Mouse (Mus musculus) brain, embryonic 14.5 days (tissue): ENCODE results near the gene Rmdn3.

ENCODE experiments used
- CTCF ChIP-seq: fragments of 200-500 bp; IDR thresholded peaks from 2 replicates; pipeline ENCODE4 v1.5.1; 2012; ENCODE audit warnings: inconsistent platforms, mild to moderate bottlenecking, moderate library complexity, borderline replicate concordance; ENCODE audit not compliant: insufficient read depth, insufficient read length; ENCODE audit errors: extremely low read depth
- POLR2A ChIP-seq: fragments of 200-500 bp; IDR thresholded peaks from 2 replicates; pipeline ENCODE4 v1.6.1; 2012; ENCODE audit warnings: mild to moderate bottlenecking, inconsistent platforms, borderline replicate concordance; ENCODE audit not compliant: poor library complexity, insufficient read depth, insufficient read length, severe bottlenecking; ENCODE audit errors: extremely low read depth

DNA sequence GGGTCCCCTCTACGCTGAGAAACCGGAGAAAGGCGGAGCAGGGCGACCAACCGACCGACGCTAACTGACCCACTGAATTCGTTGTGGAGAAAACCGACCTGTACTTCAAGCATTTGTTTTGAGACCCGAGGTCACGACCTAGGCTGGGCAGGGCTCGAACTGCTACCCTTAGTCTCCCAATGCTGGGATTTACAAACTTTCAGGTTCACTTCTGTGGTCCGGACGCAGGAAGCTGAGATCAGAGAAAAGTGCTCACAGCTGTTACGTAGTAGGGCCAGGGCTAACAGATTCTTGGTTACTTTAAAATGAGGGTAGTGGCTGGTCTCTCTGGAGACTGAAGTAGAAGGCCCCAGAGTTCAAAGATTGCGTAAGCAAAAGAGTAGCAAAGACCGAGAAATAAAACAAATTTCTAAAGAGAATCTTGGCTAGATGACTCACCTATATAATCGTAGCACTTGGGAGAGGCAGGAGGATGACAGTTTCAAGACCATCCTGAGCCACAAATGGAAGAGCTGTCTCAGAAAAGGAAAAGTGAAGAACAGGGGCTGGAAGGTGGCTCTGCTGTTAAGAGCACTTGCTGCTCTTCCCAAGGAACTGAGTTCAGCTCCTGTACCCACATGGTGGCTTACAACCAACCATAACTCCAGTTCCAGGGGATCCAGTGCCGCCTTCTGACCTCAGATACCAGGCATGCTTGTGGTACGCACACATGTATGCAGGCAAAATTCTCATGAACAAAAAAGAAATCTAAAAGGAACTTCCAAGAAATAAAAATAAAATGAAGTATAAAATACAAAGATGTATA is 43.5 kb downstream of the Rmdn3 start:
- TF ChIP-seq CTCF (no peak), POLR2A (no peak)
